Mouse (Mus musculus) 3T3-L1 (cell line): ENCODE measurements at regions not wholly inside any gene's neighbourhood (a gene's known extent, or its start where the extent isn't known, plus 50 kb on each side); places are given as distances from the start of the nearest gene placed in this dataset.

Experiments
- DNase-seq: peaks from one replicate; pipeline ENCODE4 v3.0.0-alpha.2; 2015; ENCODE audit warnings: low read depth, low spot score

DNA sequence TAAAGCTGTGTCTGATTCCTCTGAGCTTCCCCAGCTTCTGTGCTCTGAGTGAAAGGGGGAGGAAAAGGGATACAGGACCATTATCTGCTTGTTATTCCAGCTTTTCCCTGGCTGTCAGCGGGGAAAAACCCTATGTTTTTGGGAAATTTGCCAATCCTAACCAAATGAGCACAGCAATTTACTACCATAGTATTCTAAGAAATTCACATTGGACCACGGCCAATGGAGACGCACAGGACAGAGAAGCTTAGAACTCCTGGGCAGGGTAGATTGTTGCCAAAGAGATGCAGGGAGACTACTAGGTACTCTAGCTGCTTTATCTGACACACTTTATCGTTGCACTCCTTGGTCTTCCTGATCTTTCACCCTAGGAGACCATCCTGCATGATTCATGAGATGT lies 303.2 kb downstream of the Olfm3 start:
- DNase-seq: no peak

DNA sequence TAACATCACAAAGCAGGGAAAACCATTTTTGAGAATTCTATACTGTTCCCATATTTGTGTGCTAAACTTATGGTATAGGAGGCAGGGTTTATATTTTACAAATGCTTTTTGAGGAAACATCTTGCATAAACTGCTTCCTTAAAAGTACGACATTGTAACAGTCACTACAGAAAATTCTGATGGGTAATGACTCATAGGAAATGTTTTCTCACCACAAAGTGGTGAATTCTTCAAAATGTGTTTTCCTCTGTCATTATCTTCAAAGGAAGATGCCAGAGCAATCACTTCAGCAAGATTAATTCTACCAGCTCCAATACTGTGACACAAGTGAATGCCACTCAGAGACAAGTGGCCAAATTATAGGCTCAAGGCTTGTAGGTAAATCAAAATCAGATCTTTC lies 308.0 kb downstream of the Olfm3 start:
- peak; percentile 29 for DNase-seq

DNA sequence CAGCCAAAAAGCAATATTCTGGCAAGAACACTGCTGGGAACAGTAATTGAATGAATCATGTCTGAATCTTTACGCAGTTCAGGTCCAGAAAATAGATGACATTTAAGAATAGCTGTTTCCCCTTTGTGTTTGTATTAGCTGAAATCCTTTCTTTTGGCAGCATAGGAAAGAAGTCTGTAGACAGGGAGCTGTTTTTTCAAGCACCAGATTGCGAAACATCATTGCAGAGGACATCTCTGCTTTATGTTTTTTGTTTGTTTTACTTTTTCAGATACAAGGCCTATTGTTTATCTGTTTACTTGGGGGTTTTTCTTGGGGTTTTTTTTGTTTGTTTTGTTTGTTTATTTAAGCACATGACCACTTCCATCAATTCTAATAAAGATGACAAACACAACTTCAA lies 309.6 kb downstream of the Olfm3 start:
- peak; percentile 31 for DNase-seq

DNA sequence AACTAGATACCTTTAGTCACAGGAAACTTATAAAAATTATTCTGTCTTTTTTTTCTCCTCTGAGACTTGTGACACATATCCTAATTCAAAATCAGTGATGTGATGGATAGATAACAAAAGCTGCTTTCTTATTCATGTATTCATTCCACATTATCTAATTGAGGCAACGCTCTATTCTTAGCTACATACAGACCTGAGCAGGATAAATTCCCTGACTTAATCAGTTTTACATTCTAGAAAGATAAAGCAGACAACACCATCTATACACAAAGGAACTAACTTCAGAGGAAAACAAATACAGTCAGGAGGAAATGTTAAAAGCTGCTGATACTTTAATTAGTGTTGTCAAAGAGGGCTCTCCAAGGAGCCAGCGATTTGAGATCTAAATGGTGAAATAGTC lies 336.6 kb downstream of the Olfm3 start:
- no peak for DNase-seq

DNA sequence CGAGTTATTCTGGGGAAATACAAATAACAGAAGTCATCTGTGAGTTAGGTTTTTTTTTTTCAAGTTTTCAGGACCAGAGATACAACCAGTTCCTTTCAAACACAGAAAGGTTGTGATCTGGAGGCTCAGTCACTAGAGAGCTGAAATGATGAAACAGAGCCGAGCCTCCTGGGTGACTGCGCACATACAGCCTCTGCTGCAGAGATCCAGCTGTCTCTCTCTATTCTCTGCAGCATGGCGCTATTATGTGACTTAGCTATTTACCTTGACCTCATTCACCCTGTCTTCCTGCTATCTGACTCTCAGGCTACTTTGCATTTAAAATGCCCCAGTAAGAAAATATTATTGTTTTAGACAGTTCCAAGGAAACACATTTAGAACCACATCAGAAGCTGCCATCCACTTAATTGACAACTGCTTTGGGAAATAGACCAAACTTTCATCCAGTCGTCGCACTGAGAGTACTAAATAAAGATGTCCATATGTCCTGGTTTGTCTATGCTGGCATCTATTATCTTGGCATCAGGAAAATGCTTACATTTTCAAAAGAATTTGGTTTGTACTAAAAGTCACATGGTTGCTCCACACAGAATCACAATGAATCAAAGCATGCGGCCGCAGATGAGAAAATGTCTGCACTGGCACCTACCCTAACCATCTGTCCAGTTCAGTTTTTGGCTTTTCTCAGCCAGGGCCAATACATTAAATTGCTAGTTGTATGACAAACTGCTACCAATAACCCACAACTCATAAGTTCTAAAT lies 348.9 kb downstream of the Olfm3 start:
- no peak for DNase-seq

DNA sequence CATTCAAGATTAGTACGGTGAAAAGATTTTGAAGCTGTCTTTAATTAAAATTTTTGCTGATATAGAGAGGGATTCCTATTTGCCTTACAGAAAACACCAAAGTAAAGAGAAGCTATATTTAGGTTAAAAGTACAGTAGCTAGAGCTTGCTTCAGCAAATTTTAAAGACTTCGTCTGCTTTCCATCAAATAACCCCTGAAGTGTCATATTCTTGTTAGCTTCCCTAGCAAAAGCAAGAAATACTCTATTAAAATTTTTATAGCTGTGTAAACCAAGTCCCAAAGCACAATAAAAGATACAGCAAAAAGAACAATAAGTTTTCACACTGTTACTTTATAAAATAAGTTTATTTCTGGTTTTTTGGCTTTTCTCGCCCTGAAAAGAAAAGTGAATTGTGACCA lies 372.3 kb downstream of the Olfm3 start:
- no peak for DNase-seq

DNA sequence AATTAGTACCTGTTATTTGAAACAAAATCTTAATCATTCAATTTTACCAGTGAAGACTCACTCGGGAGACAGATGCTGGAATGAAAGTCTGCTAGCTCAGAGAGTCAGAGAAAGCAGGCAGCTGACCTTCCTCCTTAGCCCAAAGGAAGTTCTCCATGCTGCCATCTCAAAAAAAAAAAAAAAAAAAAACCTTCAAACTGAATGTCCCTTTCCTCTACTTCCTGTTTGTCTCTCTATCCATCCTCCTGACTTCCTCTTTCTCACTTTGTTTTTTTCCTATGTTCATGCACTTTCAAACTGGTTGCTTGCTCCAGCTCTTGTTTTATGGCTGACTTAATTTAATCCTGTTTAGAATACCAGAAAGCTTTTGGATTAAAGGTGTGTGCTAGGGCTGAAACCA lies 377.4 kb downstream of the Olfm3 start:
- no peak for DNase-seq

DNA sequence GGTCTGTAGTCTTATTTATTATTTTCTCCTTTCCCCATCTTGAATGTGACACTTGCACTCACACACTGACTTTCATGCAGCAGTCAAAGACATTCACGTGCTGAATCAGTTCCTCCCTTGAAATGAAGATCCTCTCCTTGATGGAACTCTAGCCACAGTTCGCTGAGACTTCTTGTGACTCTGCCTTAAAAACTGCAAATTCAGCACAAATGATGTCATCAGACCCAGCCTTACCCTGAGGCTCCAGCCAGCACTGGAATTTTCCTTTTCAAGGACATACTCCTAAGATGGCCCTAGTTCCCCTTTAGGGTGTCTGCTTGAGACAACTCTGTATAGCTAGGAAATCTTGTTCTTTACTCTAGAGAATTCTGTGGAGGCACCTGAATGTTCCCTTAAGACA lies 380.6 kb downstream of the Olfm3 start:
- peak; percentile 4 for DNase-seq
